Mouse (Mus musculus): ENCODE measurements around the gene Ndufc2.

DNA sequence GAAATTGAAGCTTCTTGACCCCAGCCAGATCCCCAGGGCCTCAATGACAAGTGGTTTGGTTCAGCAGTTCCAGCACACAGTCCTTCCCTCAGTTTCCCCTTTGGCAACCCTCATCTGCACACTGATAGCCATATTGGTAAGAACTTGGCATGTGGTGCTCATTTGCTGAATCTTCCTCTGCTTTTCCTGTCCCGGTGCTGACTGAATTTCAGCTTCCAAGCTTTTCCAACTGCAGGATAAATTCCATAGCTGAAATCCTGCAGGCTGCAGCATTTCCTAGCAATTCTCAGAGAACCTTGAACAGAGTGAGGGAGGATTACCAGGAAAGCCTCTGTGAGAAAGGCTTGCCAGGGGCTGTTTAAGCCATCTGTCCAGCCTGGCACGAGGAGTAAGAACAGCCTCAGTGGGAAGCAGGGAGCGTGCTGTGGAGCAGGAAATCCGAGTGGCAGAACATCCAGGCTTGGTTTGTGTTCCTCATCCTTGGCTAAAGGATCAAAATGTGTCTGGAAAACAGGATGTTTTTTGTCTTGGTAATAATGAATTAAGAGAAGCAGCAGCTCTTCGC is 12.9 kb upstream of the Ndufc2 start:
- TF ChIP-seq CTCF (IDR thresholded peaks at IDR 0.05; ENCODE audit: low read depth) (no peak), EP300 (IDR thresholded peaks at IDR 0.05; ENCODE audit: low read depth) (no peak)

Measured in liver, postnatal 0 days (tissue).